Mouse (Mus musculus): ENCODE measurements around the gene Ebf4.
"Not testable (repeated sequence)": the region's sequence is repeated elsewhere in the genome, so short reads cannot be mapped to it uniquely, and the experiment has no call there.

The Ebf4 gene

DNA sequence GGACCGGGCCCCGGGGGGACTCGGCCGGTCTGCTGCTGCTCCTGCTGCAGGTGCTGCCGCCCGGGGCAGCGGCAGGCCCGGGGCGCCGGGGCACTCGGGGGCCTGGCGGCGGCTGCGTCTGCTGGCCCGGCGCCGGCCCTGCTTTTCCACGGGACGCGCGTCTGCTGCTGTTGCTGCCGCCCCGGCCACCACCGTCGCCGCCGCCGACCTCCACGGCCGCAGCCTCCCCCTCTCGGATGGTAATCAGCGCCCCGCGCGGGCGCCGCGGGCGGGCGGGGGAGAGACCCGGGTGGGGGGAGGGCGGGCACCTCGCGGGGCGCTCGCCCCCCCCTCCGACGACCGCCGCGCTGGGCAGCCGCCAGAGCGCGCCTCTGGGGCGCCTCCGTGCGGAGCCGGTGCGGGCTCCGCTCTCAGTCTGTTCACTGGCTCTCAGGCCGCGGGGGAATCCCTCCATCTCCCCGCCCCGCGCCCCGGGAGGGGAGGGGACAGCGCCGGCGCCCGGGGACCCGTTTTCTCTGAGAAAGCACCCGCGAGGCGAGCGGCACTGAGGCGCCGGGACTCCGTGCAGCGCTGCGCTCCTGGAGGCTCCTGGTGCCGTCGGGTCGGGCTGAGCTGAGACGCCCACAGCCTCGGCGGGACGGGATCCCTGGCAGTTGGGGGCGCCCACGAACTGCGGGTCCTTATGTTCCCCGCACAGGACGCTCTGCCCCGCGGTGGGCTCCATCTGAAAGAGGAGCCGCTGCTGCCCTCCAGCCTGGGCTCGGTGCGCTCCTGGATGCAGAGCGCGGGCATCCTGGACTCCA is 563 bp downstream of the Ebf4 start:
- DNase-seq (ENCODE audit: low spot score in 2 of 2) = peak in 1 of 2 experiments; percentile 34

DNA sequence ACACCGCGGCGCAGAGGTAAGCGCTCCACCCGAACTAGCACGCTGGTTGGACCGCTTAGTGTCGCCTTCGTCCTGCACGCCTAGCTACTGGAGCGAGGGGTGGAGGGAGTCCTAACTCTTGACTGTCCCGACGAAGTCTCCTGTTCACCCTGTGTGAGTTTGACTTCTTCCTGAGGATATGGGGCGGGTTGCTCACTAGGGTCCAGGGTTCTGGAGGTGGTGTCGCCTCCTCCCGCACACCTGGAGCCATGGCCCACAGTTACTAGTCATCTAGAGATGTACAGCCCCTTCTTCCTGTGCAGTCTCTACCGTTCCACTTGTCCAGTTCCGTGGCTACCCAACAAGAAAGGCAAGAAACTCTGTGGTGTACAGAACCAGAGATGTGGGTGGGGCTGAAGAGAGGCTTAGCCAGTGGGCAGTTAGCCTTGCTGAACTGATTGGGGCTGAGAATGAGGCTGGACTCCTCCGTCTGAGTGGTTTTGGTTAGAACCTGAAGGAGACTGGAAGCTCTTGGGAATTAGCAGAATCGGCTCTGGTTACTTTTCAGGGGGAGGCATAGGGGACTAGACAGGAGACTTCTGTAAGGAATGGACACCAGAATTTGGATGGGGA is 1.3 kb downstream of the Ebf4 start:
- peak in 1 of 2 experiments; percentile 16 for DNase-seq (ENCODE audit: low spot score in 2 of 2)

DNA sequence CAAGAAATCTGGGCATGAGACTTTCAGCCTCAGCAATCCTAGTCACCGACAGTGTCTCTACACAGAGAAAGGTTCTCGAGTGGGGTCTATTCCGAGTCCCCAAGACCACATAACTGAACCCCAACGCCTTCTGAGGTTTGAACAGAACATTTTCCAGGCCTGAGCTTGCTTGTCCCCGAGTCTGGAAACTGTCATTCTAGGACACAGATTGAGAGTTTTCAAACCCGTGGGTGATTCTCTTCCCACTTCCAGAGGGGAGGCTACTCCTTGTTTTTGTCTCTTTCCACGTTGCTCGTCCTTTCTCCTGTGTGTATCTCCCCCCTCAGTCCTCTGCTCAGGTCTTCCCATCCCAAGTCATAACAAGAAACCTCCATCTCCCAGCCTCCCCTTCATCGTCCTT is 2.6 kb downstream of the Ebf4 start:
- DNase-seq (ENCODE audit: low spot score in 2 of 2) = no peak

DNA sequence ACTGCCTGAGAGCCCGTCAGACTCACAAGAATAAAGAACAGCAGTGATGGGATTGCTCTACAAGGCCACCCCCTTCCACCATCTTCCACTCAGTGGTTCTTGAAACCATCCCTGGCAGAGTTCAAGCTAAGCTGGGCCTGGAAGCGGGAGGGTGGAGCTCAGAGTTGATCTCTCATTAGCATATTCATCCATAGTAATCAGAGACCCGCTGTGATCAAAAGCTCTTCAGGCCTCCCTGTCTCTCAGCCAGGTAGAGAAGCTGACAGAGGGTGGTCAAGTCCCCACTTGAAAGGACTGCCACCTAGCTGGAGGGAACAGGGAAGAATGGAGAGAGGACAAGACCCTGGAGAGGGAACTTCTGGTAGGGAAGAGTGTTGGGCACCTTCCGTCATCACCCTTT is 8.0 kb downstream of the Ebf4 start:
- DNase-seq (ENCODE audit: low spot score in 2 of 2) = no peak

DNA sequence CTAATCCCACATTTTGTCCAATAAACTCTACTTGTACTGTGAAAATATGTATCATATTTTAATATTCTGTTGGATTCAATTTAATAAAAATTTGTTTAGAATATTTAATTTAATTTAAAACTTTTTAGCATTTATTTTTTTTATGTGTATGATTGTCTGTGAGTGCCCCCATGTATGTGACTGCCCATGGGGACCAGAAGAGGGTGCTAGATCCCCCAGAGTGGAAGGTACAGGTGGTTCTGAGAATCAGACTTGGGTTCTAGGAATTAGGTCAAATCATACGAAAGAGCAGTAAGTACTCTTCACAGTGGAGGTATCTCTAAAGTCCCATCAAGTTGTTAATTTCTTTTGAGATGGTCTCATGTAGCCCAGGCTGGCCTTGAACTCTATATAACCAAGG is 32.1 kb downstream of the Ebf4 start:
- DNase-seq (ENCODE audit: low spot score in 2 of 2) = no peak

DNA sequence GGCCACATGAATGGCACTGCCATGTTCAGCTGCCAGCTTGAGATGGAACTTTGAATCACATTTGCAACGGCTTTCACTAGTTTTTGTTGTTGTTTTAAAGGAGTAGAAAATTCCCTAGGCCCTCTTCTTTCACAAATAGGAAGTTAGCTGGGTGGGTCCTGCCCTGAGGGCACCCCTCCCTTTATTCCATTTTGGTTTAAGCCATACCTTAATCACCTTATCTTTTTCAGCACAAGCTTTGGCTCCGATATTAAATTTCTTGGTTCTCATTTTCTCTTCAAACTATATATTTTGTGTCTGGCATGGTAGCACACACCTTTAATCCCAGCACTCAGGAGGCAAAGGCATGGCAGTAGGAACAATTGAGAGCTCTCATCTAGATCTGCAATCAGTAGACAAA is 34.5 kb downstream of the Ebf4 start:
- DNase-seq (ENCODE audit: low spot score in 2 of 2) = no peak

DNA sequence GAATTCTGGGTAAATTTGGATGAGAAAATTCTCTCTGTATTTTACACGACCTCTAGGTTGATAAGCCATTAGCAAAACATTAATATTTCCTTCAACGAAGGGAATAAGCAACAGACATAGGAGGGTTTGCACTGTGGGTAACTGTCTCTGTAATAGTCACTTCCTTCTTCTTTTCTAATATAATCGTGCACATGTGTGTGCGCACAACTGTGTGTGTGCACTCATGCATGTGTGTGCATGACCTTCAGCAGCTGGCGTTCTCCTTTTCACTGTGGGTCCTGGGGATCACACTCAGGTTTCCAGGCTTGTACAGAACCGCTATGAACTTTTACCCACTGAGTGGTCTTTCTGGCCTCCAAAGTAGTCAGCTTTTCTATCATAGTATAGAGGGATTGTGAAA is 40.1 kb downstream of the Ebf4 start:
- DNase-seq (ENCODE audit: low spot score in 2 of 2) = no peak

DNA sequence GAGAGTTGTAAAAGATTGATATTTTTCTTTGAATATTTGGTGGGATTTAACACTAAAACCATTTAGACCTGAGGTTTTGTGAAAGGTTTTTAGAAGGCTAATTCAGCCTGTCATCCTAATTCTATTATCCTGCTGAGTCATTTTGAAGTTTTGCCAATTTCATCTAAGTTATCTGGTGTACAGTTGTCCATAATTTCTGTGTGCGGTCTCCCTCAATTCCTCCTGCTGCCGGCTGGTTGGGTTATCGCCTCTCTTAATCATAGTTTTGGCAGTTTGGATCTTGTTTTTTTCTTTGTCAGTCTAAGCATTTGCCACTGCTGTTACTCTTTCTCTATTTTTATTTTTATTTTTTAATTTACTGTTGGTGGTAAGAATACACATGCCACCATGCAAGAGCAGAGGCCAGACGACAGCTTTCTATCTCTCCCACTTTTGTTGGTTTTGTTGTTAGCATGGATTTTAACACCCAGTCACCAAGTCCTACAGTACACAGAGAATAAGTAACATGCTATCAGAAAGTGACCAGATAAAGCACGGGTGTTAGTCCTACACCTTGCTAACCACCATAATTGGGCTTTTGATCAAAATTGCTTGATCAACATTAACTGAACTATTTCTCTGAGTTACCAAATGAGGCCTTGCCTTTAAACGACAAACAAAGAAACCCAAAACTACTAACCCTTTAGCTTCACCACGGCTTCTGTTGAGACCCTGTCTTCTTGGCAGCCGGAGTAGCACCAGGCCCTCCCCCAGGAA is 45.7 kb downstream of the Ebf4 start:
- no peak for DNase-seq (ENCODE audit: low spot score in 2 of 2)

DNA sequence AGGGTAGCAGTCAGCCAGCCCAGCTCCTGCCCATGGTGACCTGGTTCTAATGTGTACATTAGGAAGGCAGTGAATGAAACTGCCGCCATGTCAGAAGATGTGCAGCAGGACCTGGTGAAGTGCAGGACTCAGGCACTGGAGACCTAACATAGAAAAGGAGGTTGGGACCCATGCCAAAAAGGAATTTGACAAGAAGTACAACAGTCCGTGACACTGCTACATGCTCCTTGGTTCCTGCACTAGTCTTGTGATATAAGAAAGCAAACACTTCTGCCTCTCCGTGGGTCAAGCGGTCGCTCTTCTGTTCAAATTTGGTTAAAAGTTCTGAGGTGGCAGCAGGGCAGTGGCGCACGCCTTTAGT is 46.2 kb downstream of the Ebf4 start:
- DNase-seq (ENCODE audit: low spot score in 2 of 2) = no peak

DNA sequence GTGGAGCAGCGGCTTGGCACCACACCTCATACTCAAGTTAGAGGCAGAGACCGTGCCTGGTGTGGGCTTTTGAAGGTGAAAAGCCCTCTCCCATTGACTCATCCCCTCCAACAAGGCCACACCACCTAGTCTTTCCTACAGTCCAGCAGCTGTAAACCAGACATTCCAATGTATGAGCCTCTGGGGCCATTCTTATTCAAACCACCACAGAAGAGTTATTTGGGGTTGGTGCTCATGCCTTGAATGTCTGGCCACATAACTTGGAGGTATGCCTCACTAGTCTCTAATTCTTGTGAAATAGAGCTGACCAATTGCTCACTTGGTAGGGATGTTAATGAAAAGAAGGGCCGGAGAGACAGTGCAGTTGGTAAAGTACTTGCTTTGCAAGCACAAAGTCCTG is 55.4 kb downstream of the Ebf4 start:
- DNase-seq (ENCODE audit: low spot score in 2 of 2) = no peak

DNA sequence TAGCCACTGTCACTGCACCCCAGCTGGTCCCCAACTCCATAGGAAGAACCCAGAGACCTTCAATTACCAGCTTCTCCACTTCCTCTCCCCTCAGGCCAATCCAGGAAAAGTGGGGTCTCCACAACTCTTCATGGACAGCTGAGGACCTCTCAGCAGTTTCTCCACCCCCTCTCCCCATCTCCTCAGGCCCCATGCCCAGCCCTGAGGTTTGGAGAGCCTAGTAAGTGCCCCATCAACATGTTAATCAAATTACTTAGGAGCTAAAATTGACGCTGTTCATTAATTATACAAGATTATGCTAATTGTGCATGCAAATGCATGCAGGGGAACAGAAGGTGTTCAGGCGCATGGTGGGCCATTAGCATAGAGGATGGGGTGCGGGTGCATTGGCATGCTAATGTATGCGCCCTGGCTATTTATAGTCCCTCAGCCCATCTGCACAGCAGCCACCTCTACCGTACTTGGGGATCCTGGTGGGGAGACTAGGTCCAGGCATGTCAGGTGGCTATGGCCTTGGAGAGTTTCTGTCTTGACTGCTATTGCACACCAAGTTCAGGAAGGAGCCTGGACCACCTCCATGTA is 56.9 kb downstream of the Ebf4 start:
- no peak for DNase-seq (ENCODE audit: low spot score in 2 of 2)

DNA sequence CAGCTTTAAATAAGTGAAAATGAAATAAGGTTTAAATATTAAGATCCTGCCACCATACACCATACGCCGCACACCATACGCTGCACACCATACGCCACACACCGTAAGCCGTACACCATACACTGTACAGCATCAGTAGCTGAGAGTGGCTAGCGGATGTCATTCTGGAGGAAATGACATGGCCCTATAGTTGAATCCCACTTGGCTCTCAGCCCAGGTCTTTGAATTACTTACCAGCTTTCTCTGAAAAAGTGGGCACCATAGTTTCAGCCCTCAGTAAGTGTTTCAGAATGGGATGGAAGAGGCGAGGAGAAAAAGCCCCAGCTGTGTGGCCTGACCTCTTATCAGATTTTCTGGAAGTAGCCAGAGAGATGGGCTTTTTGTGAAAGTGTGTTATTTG is 58.4 kb downstream of the Ebf4 start:
- DNase-seq (ENCODE audit: low spot score in 2 of 2) = no peak

DNA sequence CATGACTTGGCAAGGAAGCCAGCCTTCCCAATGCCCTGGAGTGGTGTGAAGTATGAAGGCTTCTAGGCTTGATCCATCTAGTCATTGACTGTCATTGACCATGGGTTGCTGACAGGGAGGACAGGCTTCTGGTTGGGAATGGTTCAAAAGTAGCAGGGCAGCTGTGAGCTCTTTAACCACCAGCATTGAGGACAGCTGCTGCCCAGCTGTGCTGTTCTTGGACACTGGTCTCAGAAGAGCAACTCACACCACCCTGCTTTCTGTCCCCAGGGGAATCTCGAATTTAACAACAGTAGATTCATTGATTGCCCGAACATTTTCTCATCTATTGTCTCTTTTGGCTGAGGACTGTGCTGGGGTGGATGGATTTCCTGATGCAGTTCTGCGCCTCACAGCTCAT is 58.9 kb downstream of the Ebf4 start:
- no peak for DNase-seq (ENCODE audit: low spot score in 2 of 2)

DNA sequence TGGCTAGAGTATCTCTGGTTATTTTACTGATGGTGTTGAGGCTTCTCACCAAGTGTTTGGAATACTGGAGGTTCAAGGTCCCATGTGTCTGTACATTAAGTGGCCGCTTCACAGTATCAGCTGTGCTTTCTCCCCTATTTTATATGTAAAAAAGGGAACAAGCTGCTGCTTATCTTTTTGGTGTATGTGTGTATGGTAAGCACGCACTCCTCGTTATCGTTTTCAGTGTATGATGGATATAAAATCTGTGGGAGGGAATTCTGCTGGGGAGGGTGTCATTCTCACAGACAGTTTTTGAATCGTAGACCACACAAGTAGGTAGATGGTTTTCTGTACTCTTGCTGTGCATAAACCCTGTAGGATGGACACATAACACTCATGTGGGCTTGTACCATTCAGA is 62.6 kb downstream of the Ebf4 start:
- no peak for DNase-seq (ENCODE audit: low spot score in 2 of 2)

DNA sequence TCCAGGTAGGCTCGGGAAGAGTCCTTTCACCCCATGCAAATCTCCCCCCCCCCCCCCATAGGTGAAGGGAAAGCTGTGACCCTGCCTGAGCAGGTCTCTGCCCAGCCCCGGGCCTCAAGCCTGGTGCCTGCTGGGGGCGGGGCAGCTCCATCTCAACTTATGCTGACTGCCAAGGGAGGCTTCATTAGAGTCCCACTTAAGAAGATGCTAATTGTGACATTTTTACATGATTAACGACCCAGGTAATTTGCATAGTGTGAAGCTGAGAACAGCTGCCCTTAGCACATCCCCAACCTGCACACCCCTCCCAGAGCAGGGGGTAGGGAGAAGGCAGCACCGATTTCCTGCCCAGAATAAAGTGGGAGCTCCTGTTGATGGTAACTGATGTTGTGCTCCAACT is 63.9 kb downstream of the Ebf4 start:
- DNase-seq (ENCODE audit: low spot score in 2 of 2) = no peak

DNA sequence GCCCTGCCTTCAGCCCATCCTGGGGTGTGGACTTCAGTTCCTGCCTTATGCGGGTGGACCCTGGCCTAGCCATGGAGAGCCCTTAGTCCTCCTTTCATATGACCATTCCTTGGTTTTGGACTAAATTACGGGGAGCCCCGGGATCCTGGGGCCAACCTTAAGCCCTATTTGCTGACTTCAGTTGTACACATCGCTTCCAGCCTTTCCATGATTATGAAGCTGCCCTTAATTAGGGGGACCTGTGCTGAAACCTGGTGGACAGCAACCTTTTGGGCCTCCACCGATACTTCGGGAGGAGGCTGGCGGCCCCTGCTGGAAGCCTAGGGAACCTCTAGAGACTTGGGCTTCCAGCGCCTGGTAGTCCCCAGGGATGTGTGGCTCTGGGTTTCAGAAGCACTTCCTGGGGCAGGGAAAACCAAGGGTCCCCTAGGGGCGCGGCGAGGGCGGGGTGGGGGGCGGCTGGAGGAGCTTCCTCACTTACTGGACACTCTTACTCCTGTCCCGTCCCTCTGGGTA is 67.6 kb downstream of the Ebf4 start:
- peak; percentile 10 to 47 for DNase-seq (ENCODE audit: low spot score in 2 of 2)

DNA sequence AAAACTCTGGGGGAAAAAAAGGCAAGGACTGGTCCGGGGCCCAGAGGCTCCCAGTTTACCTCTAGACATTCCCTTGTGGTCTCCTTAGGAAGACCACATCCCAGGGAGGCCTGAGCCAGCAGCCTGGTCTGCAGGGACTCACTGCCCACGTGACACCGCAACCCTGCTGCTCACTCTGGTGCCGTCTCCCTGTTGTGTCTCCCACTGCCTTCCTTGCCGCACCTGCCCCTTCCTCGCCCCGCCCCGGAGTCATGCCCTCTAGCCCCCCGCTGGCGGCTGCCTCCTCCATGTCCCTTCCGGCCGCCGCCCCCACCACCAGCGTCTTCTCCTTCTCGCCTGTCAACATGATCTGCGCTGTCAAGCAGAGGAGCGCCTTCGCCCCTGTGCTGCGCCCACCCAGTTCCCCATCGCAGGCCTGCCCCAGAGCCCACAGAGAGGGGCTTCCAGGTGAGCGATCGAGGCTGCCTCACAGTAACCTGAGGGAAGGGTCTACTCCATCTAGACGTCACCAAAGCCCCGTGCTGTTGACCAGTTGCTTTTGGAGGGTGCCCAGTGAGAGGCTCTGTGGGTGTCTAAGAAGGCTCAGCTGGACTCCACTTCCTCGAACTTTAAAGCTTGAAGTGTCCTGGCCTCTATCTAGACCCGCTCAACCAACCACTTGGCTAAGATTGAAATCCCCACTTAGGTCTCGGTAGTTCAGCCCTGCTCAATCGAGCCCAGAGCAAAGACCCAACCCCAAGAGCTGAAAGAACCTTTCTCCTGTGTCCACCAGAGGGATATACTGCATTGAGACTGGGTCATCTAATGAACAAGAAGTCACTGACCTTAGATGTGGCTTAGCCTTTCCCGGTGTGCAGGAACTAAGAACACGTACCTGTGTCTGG is 70.5 kb downstream of the Ebf4 start:
- no peak for DNase-seq (ENCODE audit: low spot score in 2 of 2)

DNA sequence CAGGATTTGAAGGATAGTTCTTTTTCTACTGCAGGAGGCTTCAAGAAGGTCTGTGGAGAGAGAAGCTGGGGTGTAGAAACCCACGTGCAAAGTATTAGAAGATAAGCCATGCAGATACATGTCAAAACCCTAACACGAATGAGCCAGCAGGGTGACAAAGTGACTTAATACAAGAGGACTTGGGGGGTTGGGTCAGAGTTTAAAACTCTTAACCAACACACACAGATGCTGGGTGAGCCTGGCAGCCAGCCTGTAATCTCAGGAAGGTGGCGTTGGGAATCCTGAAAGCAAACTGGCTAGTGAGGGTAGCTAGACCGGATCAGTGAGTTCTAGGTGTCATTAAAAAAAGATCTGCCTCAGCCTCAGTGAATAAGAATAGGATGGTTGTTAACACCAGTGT is 72.4 kb downstream of the Ebf4 start:
- no peak for DNase-seq (ENCODE audit: low spot score in 2 of 2)

DNA sequence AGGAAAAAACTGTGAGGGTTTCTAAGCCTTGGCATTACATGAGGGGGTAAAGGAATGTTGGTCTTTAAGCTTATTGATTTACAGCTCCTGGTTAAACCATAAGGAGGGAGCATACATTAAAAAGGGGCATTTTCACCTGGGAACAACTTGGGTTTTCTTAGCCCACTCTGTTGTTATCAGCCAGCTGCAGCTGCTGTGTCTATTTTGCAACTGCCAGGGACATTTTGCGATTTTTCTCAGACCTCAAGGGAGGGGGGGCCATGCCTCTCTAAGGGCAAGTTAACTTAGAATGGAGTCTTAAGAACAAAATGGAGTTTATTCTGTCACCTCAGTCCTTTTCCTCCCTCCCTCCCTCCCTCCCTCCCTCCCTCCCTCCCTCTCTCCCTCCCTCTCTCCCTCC is 78.1 kb downstream of the Ebf4 start:
- not testable (repeated sequence) for DNase-seq (ENCODE audit: low spot score in 2 of 2)

DNA sequence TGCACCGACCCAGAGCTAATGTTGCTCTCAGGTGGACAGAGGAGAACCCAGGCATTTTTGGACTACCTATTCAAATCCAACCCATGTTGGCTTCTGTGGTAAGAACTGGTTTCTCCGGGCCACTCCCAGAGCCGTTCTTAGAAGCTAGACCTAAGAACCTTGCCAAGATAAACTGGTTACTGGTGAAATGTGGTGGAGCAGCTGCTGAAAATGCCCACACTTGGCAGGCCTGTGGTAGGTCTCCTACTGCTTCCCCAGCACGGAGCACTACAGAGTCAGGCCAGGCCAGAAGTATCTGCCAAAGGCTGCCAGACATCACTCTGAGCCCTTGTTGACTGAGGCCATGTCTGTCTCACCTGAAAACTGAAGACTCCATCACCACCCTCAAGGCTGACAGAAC is 80.0 kb downstream of the Ebf4 start:
- no peak for DNase-seq (ENCODE audit: low spot score in 2 of 2)

DNA sequence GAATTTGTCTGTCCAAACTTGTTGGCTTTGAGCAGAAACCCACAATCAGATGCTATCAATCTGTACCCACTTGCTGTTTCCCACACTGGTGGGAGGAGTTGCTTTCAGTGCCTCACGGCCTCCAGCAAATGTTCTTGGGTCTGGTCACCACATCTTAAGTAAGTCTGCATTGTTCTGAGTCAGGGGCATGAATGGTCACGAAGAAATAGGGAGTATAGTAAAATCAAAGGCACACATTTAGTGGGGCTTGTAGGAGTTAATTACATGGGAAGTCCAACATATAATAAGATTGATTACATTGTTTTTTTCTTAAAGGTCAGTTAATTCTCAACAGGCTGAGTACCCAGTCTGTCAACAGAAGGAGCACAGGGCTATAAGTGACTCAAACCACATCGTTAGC is 88.2 kb downstream of the Ebf4 start:
- DNase-seq (ENCODE audit: low spot score in 2 of 2) = no peak

Data from urinary bladder, adult 18-20 months (tissue).